Mouse (Mus musculus) lung, postnatal 0 days (tissue): Measurements from ENCODE around the gene Cmtm6. TPM values are rescaled to one million over a fixed set of nuclear protein-coding genes. Genes with fewer than 3 reads are reported as not detected.

ENCODE experiments used
- ATAC-seq: fragments of 200-750 bp; cut with Nextera tagmentation; 2 replicates; pipeline ENCODE4 v1.8.0; 2017; ENCODE audit warnings: moderate library complexity
- DNase-seq: peaks from one replicate; pipeline ENCODE4 v3.0.0-alpha.2; 2016; ENCODE audit warnings: low spot score
- H3K27ac ChIP-seq: fragments of 300-500 bp; sonication (generic); 2 replicates; pipeline ENCODE4 v1.5.1; 2014; ENCODE audit warnings: antibody characterized with exemption, mild to moderate bottlenecking, low read length, mixed read lengths
- H3K27me3 ChIP-seq: fragments of 300-500 bp; sonication (generic); replicated peaks from 2 replicates; pipeline ENCODE4 v1.6.1; 2014; ENCODE audit warnings: low read length, mixed read lengths; ENCODE audit not compliant: insufficient read depth
- H3K36me3 ChIP-seq: fragments of 300-500 bp; sonication (generic); 2 replicates; pipeline ENCODE4 v1.6.1; 2014; ENCODE audit warnings: low read length, mixed read lengths; ENCODE audit not compliant: insufficient read depth
- H3K4me1 ChIP-seq: fragments of 300-500 bp; sonication (generic); 2 replicates; pipeline ENCODE4 v1.6.1; 2014; ENCODE audit warnings: antibody characterized with exemption, low read depth, low read length, mixed read lengths; ENCODE audit not compliant: insufficient read depth
- H3K4me2 ChIP-seq: fragments of 300-500 bp; sonication (generic); replicated peaks from 2 replicates; pipeline ENCODE4 v1.6.1; 2014; ENCODE audit warnings: low read depth, mild to moderate bottlenecking, low read length, moderate library complexity, mixed read lengths
- H3K4me3 ChIP-seq: fragments of 300-500 bp; sonication (generic); 2 replicates; pipeline ENCODE4 v1.5.1; 2014; ENCODE audit warnings: low read depth, low read length
- H3K9ac ChIP-seq: fragments of 300-500 bp; sonication (generic); replicated peaks from 2 replicates; pipeline ENCODE4 v1.6.1; 2014; ENCODE audit warnings: low read depth, mild to moderate bottlenecking
- H3K9me3 ChIP-seq: fragments of 300-500 bp; sonication (generic); 2 replicates; pipeline ENCODE4 v1.6.1; 2016; ENCODE audit warnings: low read length, mixed read lengths
- CTCF ChIP-seq: IDR thresholded peaks from 2 replicates; pipeline ENCODE4 v1.5.1; 2016; ENCODE audit warnings: antibody characterized with exemption, mild to moderate bottlenecking
- EP300 ChIP-seq: IDR thresholded peaks from 2 replicates; pipeline ENCODE4 v1.6.1; 2016; ENCODE audit warnings: antibody characterized with exemption, mild to moderate bottlenecking, control low read depth
- WGBS: fragments of 180-500 bp; shearing (Covaris S2); extraction: QIAGEN DNeasy Blood & Tissue Kit; methylation state at CpG from one replicate; pipeline ENCODE4 v1.1.7; 2014; 5-methylcytosine and 5-hydroxymethylcytosine counted together
- polyA plus RNA-seq: library from polyadenylated mRNA; unstranded; fragments of >200 nt; fragmentation: Nextera tagmentation; extraction: Ambion mirVana; gene quantifications from 2 replicates; pipeline ENCODE4 v1.2.1, GENCODE M21; 2015

Cmtm6 gene
- polyA plus RNA-seq, 1 experiment from 2014 or later, result 85.5 TPM

- ATAC-seq (no peak), DNase-seq (no peak)
- no peaks in the 10 kb centered on the region for H3K27me3 ChIP-seq
- H3K4me2 ChIP-seq, result no peak overlapping the region
- WGBS, result 64% methylated on average over 7 of the region's 7 CpGs
- peaks cover 11% of the 10 kb centered on the region; the same call in 1 of the 2 replicates for H3K4me1 ChIP-seq
- H3K36me3 ChIP-seq, result no peaks in the 10 kb centered on the region
- H3K4me3 ChIP-seq, result no peak overlapping the region
- TF ChIP-seq EP300 (no peak), CTCF (no peak)
- no peak overlapping the region for H3K9ac ChIP-seq
- H3K9me3 ChIP-seq, result no peaks in the 10 kb centered on the region
- H3K27ac ChIP-seq, result no peak overlapping the region
Observed at GRCm38 (mm10) chr9:114778047-114778390, 47.1 kb downstream of the Cmtm6 start.

GRCm38 (mm10) chr9:114778877-114779276, 48.0 kb downstream of the Cmtm6 start:
- WGBS, result 90% methylated on average over 7 of the region's 7 CpGs
- TF ChIP-seq CTCF (no peak), EP300 (no peak)
- no peak for DNase-seq
- ATAC-seq, result no peak
- Histone ChIP-seq H3K4me2 (no peak overlapping the region), H3K9me3 (no peaks in the 10 kb centered on the region), H3K36me3 (no peaks in the 10 kb centered on the region), H3K4me3 (no peak overlapping the region), H3K4me1 (peaks cover 11% of the 10 kb centered on the region; the same call in 1 of the 2 replicates), H3K9ac (no peak overlapping the region), H3K27me3 (no peaks in the 10 kb centered on the region), H3K27ac (no peak overlapping the region)

GRCm38 (mm10) chr9:114779984-114780745, 49.2 kb downstream of the Cmtm6 start:
- ATAC-seq (no peak), DNase-seq (no peak)
- Histone ChIP-seq H3K4me2 (peak overlapping the region; percentile 95), H3K4me1 (peaks cover 9% of the 10 kb centered on the region; the same call in 1 of the 2 replicates), H3K27me3 (no peaks in the 10 kb centered on the region), H3K9me3 (no peaks in the 10 kb centered on the region), H3K4me3 (peak overlapping the region; percentile 55), H3K36me3 (no peaks in the 10 kb centered on the region), H3K27ac (no peak overlapping the region), H3K9ac (peak overlapping the region; percentile 73)
- TF ChIP-seq CTCF (no peak), EP300 (no peak)
- 42% methylated on average over 23 of the region's 23 CpGs for WGBS

- no peaks in the 10 kb centered on the region for H3K27me3 ChIP-seq
- H3K4me2 ChIP-seq, result peak overlapping the region; percentile 95
- WGBS, result under 1% methylated on average over 33 of the region's 38 CpGs
- H3K4me3 ChIP-seq, result peak overlapping the region; percentile 55
- no peaks in the 10 kb centered on the region for H3K36me3 ChIP-seq
- ATAC-seq (peak; percentile 53), DNase-seq (peak; percentile 58)
- TF ChIP-seq EP300 (no peak), CTCF (no peak)
- H3K27ac ChIP-seq, result peak overlapping the region; percentile 85
- H3K9me3 ChIP-seq, result no peaks in the 10 kb centered on the region
- peaks cover 9% of the 10 kb centered on the region; the same call in 1 of the 2 replicates for H3K4me1 ChIP-seq
- H3K9ac ChIP-seq, result peak overlapping the region; percentile 73
Observed at GRCm38 (mm10) chr9:114780746-114781525, 50.0 kb downstream of the Cmtm6 start.

GRCm38 (mm10) chr9:114781526-114782212, 50.8 kb downstream of the Cmtm6 start, which contains the start of gene Cmtm7:
Gene Cmtm7 (minus strand): TSS chr9:114781856.
- H3K27me3 ChIP-seq, result no peaks in the 10 kb centered on the region
- no peak for TF ChIP-seq EP300
- peaks cover 9% of the 10 kb centered on the region; the same call in 1 of the 2 replicates for H3K4me1 ChIP-seq
- H3K9ac ChIP-seq, result peak within 1 kb of the TSS; percentile 73
- H3K4me3 ChIP-seq, result peak within 1 kb of the TSS; percentile 55
- 2% methylated on average over 48 of the region's 54 CpGs for WGBS
- H3K9me3 ChIP-seq, result no peaks in the 10 kb centered on the region
- H3K36me3 ChIP-seq, result no peaks in the 10 kb centered on the region
- ATAC-seq (peak; percentile 92), DNase-seq (peak; percentile 84)
- peak within 1 kb of the TSS; percentile 85 for H3K27ac ChIP-seq
- peak within 1 kb of the TSS; percentile 95 for H3K4me2 ChIP-seq
